Mouse (Mus musculus) ES-Bruce4 (cell line): ENCODE data around the gene Muc3a. TPM values are rescaled to one million over a fixed set of nuclear protein-coding genes. Genes with fewer than 3 reads are reported as not detected.

Source experiments
- H3K27ac ChIP-seq: 2 replicates; pipeline ENCODE4 v1.5.1; 2012; ENCODE audit warnings: low read length, inconsistent platforms; ENCODE audit not compliant: insufficient read depth
- H3K27me3 ChIP-seq: 2 replicates; pipeline ENCODE4 v1.6.1; 2012; ENCODE audit warnings: mild to moderate bottlenecking, low read length, inconsistent platforms; ENCODE audit not compliant: control insufficient read depth, poor library complexity, insufficient read depth, severe bottlenecking
- H3K36me3 ChIP-seq: 2 replicates; pipeline ENCODE4 v1.6.1; 2012; ENCODE audit warnings: inconsistent platforms, mild to moderate bottlenecking, low read length, moderate library complexity; ENCODE audit not compliant: control insufficient read depth, poor library complexity, insufficient read depth, severe bottlenecking
- H3K4me1 ChIP-seq: one replicate; pipeline ENCODE4 v1.8.1; 2011; ENCODE audit warnings: low read length; ENCODE audit not compliant: control insufficient read depth, insufficient read depth
- H3K4me3 ChIP-seq: 2 replicates; pipeline ENCODE4 v1.5.1; 2011; ENCODE audit warnings: low read depth, mild to moderate bottlenecking, low read length
- H3K9ac ChIP-seq: 2 replicates; pipeline ENCODE4 v1.6.1; 2012; ENCODE audit warnings: low read depth, mild to moderate bottlenecking, inconsistent platforms; ENCODE audit not compliant: poor library complexity, severe bottlenecking
- H3K9me3 ChIP-seq: replicated peaks from 2 replicates; pipeline ENCODE4 v1.6.1; 2012; ENCODE audit warnings: mild to moderate bottlenecking, low read length, inconsistent platforms; ENCODE audit not compliant: control insufficient read depth, poor library complexity, insufficient read depth, severe bottlenecking
- CTCF ChIP-seq: IDR thresholded peaks from one replicate; pipeline ENCODE4 v1.8.1; 2011; ENCODE audit warnings: low read depth, low read length
- EP300 ChIP-seq: IDR thresholded peaks from 2 replicates; pipeline ENCODE4 v1.6.1; 2011; ENCODE audit warnings: low read depth, low read length; ENCODE audit not compliant: insufficient read depth
- POLR2A ChIP-seq: IDR thresholded peaks from one replicate; pipeline ENCODE4 v1.8.1; 2011; ENCODE audit warnings: low read length; ENCODE audit not compliant: insufficient read depth
- polyA plus RNA-seq: library from polyadenylated mRNA; stranded (reverse); fragments of >200 nt; gene quantifications from 2 replicates; pipeline ENCODE4 v1.2.4, GENCODE M21; 2011; ENCODE audit warnings: low read depth; ENCODE audit not compliant: missing spikeins, insufficient read depth, insufficient read length

Muc3a gene
- polyA plus RNA-seq, 1 experiment: 2.2 TPM

DNA sequence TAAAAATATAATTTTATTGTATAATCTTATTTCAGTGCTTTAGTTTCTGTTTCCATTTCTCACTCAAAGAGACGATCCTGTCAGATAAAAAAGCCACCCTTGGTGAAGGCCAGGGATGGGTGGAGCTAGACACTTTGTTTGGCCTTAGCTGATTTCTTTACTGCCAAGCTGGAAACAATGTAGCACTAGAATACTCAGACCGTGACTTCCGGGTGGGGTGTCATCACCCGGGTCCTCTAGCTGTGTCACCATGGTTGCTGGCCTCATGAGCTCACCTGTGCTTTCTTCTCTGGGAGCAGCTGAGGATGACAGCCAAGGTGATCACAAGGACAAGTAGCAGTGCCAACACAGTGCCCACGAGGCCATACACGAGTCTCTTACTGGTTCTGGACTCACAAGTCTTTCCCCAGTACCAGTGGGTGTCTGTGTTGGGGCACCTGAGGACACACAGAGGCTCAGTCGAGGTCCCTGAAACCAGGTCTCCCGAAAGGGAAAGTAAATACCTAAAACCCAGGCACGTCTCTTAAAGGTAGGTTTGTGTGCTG, 41.3 kb downstream of the Muc3a start:
- no peaks in the 10 kb centered on the region for H3K27me3 ChIP-seq
- no peak overlapping the region for H3K9ac ChIP-seq
- no peak for TF ChIP-seq CTCF
- no peaks in the 10 kb centered on the region for H3K9me3 ChIP-seq
- no peak overlapping the region for H3K27ac ChIP-seq
- H3K36me3 ChIP-seq: no peaks in the 10 kb centered on the region
- H3K4me3 ChIP-seq: no peak overlapping the region
- H3K4me1 ChIP-seq: no peaks in the 10 kb centered on the region

DNA sequence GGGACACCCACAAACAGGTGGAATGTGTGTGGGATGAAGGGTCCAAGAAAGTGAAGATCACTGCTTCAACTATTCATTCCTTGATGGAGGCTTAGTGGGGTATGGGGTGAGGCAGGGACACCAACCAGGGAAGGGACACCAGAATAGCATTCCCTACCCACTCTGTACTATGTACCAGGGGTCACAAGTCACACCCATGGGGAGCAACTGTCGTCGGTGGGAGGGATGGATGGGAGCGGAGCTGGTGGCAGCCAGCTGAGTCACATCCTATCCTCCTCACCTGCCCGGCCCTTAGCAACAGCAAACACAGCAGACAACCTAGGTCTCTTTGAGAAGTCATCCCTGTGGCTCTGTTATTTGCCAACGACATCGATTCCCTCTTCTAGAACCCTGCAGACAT, 44.6 kb downstream of the Muc3a start:
- no peak overlapping the region for H3K9ac ChIP-seq
- no peak for TF ChIP-seq CTCF
- TF ChIP-seq EP300: no peak
- TF ChIP-seq POLR2A: no peak

DNA sequence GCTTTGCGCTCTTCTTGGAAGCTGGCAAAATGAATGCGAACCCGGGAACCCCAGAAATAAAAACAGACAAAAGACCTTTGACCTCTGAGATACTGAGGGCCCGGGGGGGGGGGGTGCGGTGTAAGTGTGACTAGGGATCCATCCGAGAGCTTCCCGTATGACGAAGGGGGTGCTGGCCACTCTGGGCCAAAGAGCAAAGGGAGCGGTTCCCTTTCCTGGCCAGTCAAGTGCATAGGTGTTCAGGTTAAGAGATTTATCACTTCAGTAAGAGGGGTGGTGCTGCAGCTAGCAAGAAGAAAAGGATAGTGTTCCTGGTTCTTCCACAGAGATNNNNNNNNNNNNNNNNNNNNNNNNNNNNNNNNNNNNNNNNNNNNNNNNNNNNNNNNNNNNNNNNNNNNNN, 46.2 kb downstream of the Muc3a start:
- Histone ChIP-seq H3K9me3 (no peaks in the 10 kb centered on the region), H3K27ac (no peak overlapping the region), H3K4me1 (no peaks in the 10 kb centered on the region), H3K36me3 (no peaks in the 10 kb centered on the region), H3K27me3 (no peaks in the 10 kb centered on the region), H3K9ac (no peak overlapping the region), H3K4me3 (no peak overlapping the region)
- TF ChIP-seq CTCF (no peak), EP300 (no peak), POLR2A (no peak)

More for the DNA sequence above, 44.6 kb downstream of the Muc3a start:
- no peaks in the 10 kb centered on the region for H3K27me3 ChIP-seq
- H3K36me3 ChIP-seq: no peaks in the 10 kb centered on the region
- no peak overlapping the region for H3K4me3 ChIP-seq
- H3K9me3 ChIP-seq: no peaks in the 10 kb centered on the region
- H3K4me1 ChIP-seq: no peaks in the 10 kb centered on the region
- no peak overlapping the region for H3K27ac ChIP-seq

DNA sequence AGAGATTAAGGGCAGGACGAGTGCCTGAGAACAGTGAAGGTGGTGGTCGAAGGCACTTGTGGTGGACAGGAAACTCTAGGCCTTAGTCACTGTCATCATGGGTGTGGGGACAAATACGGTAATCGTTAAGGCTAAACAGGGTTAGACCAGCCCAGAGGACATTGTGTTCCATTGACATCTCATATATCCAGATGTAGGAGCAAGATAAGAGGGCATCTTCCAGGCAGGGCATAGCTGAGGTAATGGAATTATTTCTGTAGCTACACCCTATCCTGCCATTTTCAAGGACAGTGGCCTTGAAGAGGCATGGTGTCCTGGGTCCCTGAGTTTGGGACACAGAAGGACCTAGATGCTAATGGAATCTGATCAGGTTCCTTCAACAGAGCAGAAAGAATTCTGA, 50.3 kb downstream of the Muc3a start:
- Histone ChIP-seq H3K36me3 (no peaks in the 10 kb centered on the region), H3K4me3 (no peak overlapping the region), H3K27me3 (no peaks in the 10 kb centered on the region), H3K27ac (no peak overlapping the region), H3K9me3 (no peaks in the 10 kb centered on the region), H3K4me1 (no peaks in the 10 kb centered on the region), H3K9ac (no peak overlapping the region)
- no peak for TF ChIP-seq EP300
- TF ChIP-seq CTCF: no peak
- TF ChIP-seq POLR2A: no peak

DNA sequence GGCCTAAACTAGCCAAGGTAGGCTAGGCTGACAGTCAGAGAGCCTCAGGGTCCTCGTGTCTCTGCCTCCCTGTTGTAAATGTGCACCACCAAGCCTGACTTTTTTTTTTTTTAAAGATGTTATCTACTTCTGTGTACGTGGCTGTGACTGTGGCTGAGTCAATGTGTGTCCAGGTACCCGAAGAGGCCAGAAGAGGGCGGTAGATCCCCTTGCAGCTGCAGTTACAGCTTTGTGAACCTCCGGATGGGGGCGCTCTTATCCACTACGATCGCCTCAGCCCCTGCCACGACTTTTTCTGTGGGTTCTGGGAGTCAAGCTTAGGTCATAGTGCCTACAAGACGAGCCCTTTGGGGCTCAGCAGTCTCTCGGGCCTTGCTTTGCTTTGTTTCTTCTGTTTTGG, 52.7 kb downstream of the Muc3a start:
- Histone ChIP-seq H3K4me3 (no peak overlapping the region), H3K27me3 (no peaks in the 10 kb centered on the region), H3K36me3 (no peaks in the 10 kb centered on the region), H3K9me3 (no peaks in the 10 kb centered on the region), H3K9ac (no peak overlapping the region), H3K4me1 (no peaks in the 10 kb centered on the region), H3K27ac (no peak overlapping the region)
- TF ChIP-seq POLR2A (no peak), EP300 (0 out of 2 replicates have a peak, but pooled peaks have one; percentile 21), CTCF (peak; percentile 100)

Other genes starting within 250 kb of the Muc3a start
- gene Cldn15, start 245.8 kb downstream of the Muc3a start, polyA plus RNA-seq: not detected in 2 replicates
- gene Plod3, start 225.4 kb downstream of the Muc3a start, polyA plus RNA-seq: 29.3 and 33.9 TPM in 2 replicates
- gene Znhit1, start 224.4 kb downstream of the Muc3a start, polyA plus RNA-seq: 26.6 and 27.0 TPM in 2 replicates
- gene Vgf, start 186.0 kb downstream of the Muc3a start, polyA plus RNA-seq: 3.7 and 5.7 TPM in 2 replicates
- 68.6 and 78.9 TPM in 2 replicates for gene Ap1s1, start 166.3 kb downstream of the Muc3a start, polyA plus RNA-seq
- 32.8 and 33.4 TPM in 2 replicates for gene Serpine1, start 140.1 kb downstream of the Muc3a start, polyA plus RNA-seq
- 15.2 and 16.1 TPM in 2 replicates for gene Trim56, start 96.2 kb downstream of the Muc3a start, polyA plus RNA-seq
- not detected in 2 replicates for gene Muc3, start 63.1 kb downstream of the Muc3a start, polyA plus RNA-seq
- gene Ache, start 75.1 kb upstream of the Muc3a start, polyA plus RNA-seq: 0.31 TPM in 1 of 2 replicates, not detected in the other
- 6.4 and 8.7 TPM in 2 replicates for gene Ufsp1, start 82.2 kb upstream of the Muc3a start, polyA plus RNA-seq
- gene Srrt, start 95.3 kb upstream of the Muc3a start, polyA plus RNA-seq: 121 and 139 TPM in 2 replicates
- 22.2 and 23.2 TPM in 2 replicates for gene Trip6, start 102.0 kb upstream of the Muc3a start, polyA plus RNA-seq
- 7.9 and 8.8 TPM in 2 replicates for gene Slc12a9, start 121.2 kb upstream of the Muc3a start, polyA plus RNA-seq
- 17.1 and 20.7 TPM in 2 replicates for gene Ephb4, start 137.7 kb upstream of the Muc3a start, polyA plus RNA-seq